Mouse (Mus musculus) cerebellum, adult 11 months (tissue): Measurements from ENCODE around the gene Timm8a1.
"Not testable (repeated sequence)": the region's sequence is repeated elsewhere in the genome, so short reads cannot be mapped to it uniquely, and the experiment has no call there.

Experiments
- DNase-seq: peaks from one replicate; pipeline ENCODE4 v3.0.0; 2022

Gene Timm8a1

GRCm38 (mm10) chrX:134541145-134541954, at the start of gene Timm8a1:
Gene Timm8a1, minus strand, starts transcription at chrX:134541865.
- DNase-seq = peak; percentile 26

- no peak for DNase-seq
Observed at GRCm38 (mm10) chrX:134589836-134590235, 48.2 kb upstream of the Timm8a1 start.

GRCm38 (mm10) chrX:134588997-134589396, 47.3 kb upstream of the Timm8a1 start:
- DNase-seq = no peak

GRCm38 (mm10) chrX:134588261-134588660, 46.6 kb upstream of the Timm8a1 start:
- DNase-seq = no peak

GRCm38 (mm10) chrX:134586447-134586846, 44.8 kb upstream of the Timm8a1 start:
- no peak for DNase-seq

- peak; percentile 86 for DNase-seq
Observed at GRCm38 (mm10) chrX:134585103-134586002, 43.7 kb upstream of the Timm8a1 start, which contains the start of gene Rpl36a. Gene Rpl36a, plus strand, starts transcription at chrX:134585654.

- no peak for DNase-seq
Observed at GRCm38 (mm10) chrX:134582888-134583669, 41.4 kb upstream of the Timm8a1 start, which contains the start of gene Btk. Gene Btk, minus strand, starts transcription at chrX:134583570.

- no peak for DNase-seq
Observed at GRCm38 (mm10) chrX:134582270-134582669, 40.6 kb upstream of the Timm8a1 start.

GRCm38 (mm10) chrX:134580528-134581305, 39.1 kb upstream of the Timm8a1 start:
- no peak for DNase-seq

GRCm38 (mm10) chrX:134577896-134578295, 36.2 kb upstream of the Timm8a1 start:
- DNase-seq = no peak

- DNase-seq = no peak
Observed at GRCm38 (mm10) chrX:134566536-134567222, 25.0 kb upstream of the Timm8a1 start.

- no peak for DNase-seq
Observed at GRCm38 (mm10) chrX:134564326-134564725, 22.7 kb upstream of the Timm8a1 start.

GRCm38 (mm10) chrX:134554425-134554824, 12.8 kb upstream of the Timm8a1 start:
- no peak for DNase-seq

GRCm38 (mm10) chrX:134553326-134553725, 11.7 kb upstream of the Timm8a1 start:
- DNase-seq = no peak

GRCm38 (mm10) chrX:134550903-134551302, 9.2 kb upstream of the Timm8a1 start:
- peak; percentile 8 for DNase-seq

GRCm38 (mm10) chrX:134547330-134547729, 5.7 kb upstream of the Timm8a1 start:
- DNase-seq = no peak

GRCm38 (mm10) chrX:134541955-134542308, 267 bp upstream of the Timm8a1 start:
- no peak for DNase-seq

GRCm38 (mm10) chrX:134540414-134541135, 1.1 kb downstream of the Timm8a1 start:
- no peak for DNase-seq

- not testable (repeated sequence) for DNase-seq
Observed at GRCm38 (mm10) chrX:134539795-134540194, 1.9 kb downstream of the Timm8a1 start.

GRCm38 (mm10) chrX:134533346-134533745, 8.3 kb downstream of the Timm8a1 start:
- no peak for DNase-seq

- no peak for DNase-seq
Observed at GRCm38 (mm10) chrX:134525260-134525659, 16.4 kb downstream of the Timm8a1 start.
